Mouse (Mus musculus) ES-E14 (cell line): ENCODE data around the gene Ccdc51. TPM values are rescaled to one million over a fixed set of nuclear protein-coding genes. Genes with fewer than 3 reads are reported as not detected.

Experiments
- DNase-seq: peaks from one replicate; pipeline ENCODE4 v3.0.0-alpha.2; 2013; ENCODE audit warnings: low read depth, low spot score
- H3K27ac ChIP-seq: 2 replicates; pipeline ENCODE4 v1.5.1; 2012; ENCODE audit warnings: low read depth, mild to moderate bottlenecking, low read length, moderate library complexity, mixed read lengths; ENCODE audit not compliant: poor library complexity, insufficient read depth, severe bottlenecking
- H3K36me3 ChIP-seq: 2 replicates; pipeline ENCODE4 v1.6.1; 2012; ENCODE audit warnings: mild to moderate bottlenecking, low read length, moderate library complexity, mixed read lengths; ENCODE audit not compliant: control insufficient read depth, poor library complexity, insufficient read depth, severe bottlenecking
- H3K4me1 ChIP-seq, 2 experiments: fragments of 150-350 bp in 1 of 2; sonication (generic) in 1 of 2; 2 replicates each; pipeline ENCODE4 v1.6.1; 2012; ENCODE audit warnings: low read length in 2 of 2, mild to moderate bottlenecking in 1 of 2, mixed read lengths in 1 of 2; ENCODE audit not compliant: control insufficient read depth in 2 of 2, insufficient read depth in 2 of 2, poor library complexity in 1 of 2
- H3K4me3 ChIP-seq, 2 experiments: fragments of 150-350 bp in 1 of 2; sonication (generic) in 1 of 2; 2 replicates each; pipeline ENCODE4 v1.5.1; 2012; ENCODE audit warnings: low read length in 2 of 2, low read depth in 1 of 2, mild to moderate bottlenecking in 1 of 2, mixed read lengths in 1 of 2; ENCODE audit not compliant: insufficient read depth in 1 of 2, poor library complexity in 1 of 2, severe bottlenecking in 1 of 2
- H3K9ac ChIP-seq: 2 replicates; pipeline ENCODE4 v1.6.1; 2012; ENCODE audit warnings: low read depth, mild to moderate bottlenecking, low read length, mixed read lengths; ENCODE audit not compliant: poor library complexity, insufficient read depth, severe bottlenecking
- H3K9me3 ChIP-seq: fragments of 150-350 bp; sonication (generic); 2 replicates; pipeline ENCODE4 v1.6.1; 2012; ENCODE audit warnings: low read depth, mild to moderate bottlenecking, low read length; ENCODE audit not compliant: control insufficient read depth, insufficient read depth
- CHD2 ChIP-seq: IDR thresholded peaks from 2 replicates; pipeline ENCODE4 v1.6.1; 2014; ENCODE audit warnings: mild to moderate bottlenecking, low read depth, low read length, inconsistent platforms
- HCFC1 ChIP-seq: IDR thresholded peaks from 2 replicates; pipeline ENCODE4 v1.6.1; 2012; ENCODE audit warnings: low read length, inconsistent platforms, borderline replicate concordance; ENCODE audit not compliant: insufficient read depth
- MAFK ChIP-seq: IDR thresholded peaks from 2 replicates; pipeline ENCODE4 v1.6.1; 2014; ENCODE audit warnings: mild to moderate bottlenecking, low read depth, low read length, inconsistent platforms; ENCODE audit not compliant: insufficient read depth
- ZC3H11A ChIP-seq: IDR thresholded peaks from 2 replicates; pipeline ENCODE4 v1.6.1; 2012; ENCODE audit warnings: low read depth, mild to moderate bottlenecking, inconsistent platforms, low read length, borderline replicate concordance
- ZNF384 ChIP-seq: IDR thresholded peaks from 2 replicates; pipeline ENCODE4 v1.6.1; 2012; ENCODE audit warnings: low read depth, low read length, inconsistent platforms
- in situ Hi-C, 2 experiments: fragments of 600-800 bp; cut with MboI; formaldehyde crosslinking; loops; one replicate each; pipeline ENCODE4 v1.15.1; 2025; ENCODE audit warnings: low sequenced_read_pairs in 2 of 2, inconsistent platforms in 1 of 2; ENCODE audit not compliant: unreplicated experiment in 2 of 2
- total RNA-seq: library from RNA; depleted of rRNA; stranded (reverse); fragments of 300-350 nt; gene quantifications from 2 replicates; pipeline ENCODE4 v1.2.3, GENCODE M21; 2012

Gene Ccdc51
- total RNA-seq, 1 experiment = 11.8 TPM

- Histone ChIP-seq H3K9me3 (no peaks in the 10 kb centered on the region), H3K36me3 (peaks cover 19% of the 10 kb centered on the region), H3K4me3 (no peak overlapping the region), H3K9ac (no peak overlapping the region), H3K4me1 (peaks cover 0 to 28% of the 10 kb centered on the region in 2 experiments; a peak in 2 of 4 replicates), H3K27ac (no peak overlapping the region)
- no peak for TF ChIP-seq ZC3H11A
- TF ChIP-seq MAFK = no peak
- no peak for TF ChIP-seq HCFC1
- TF ChIP-seq CHD2 = no peak
- no peak for TF ChIP-seq ZNF384
- DNase-seq = no peak
- in situ Hi-C loops = no loop called here
These were observed 29.6 kb upstream of the Ccdc51 start for GRCm38 (mm10) chr9:109052490-109053260.

GRCm38 (mm10) chr9:109053366-109053765 is 28.9 kb upstream of the Ccdc51 start:
- peaks cover 0 to 28% of the 10 kb centered on the region in 2 experiments; a peak in 2 of 4 replicates for H3K4me1 ChIP-seq
- H3K36me3 ChIP-seq = peaks cover 26% of the 10 kb centered on the region
- H3K9ac ChIP-seq = no peak overlapping the region
- DNase-seq = no peak
- no peak overlapping the region for H3K4me3 ChIP-seq
- in situ Hi-C loops = no loop called here
- no peaks in the 10 kb centered on the region for H3K9me3 ChIP-seq
- TF ChIP-seq MAFK (no peak), ZNF384 (no peak), ZC3H11A (no peak), CHD2 (no peak), HCFC1 (no peak)
- H3K27ac ChIP-seq = no peak overlapping the region

GRCm38 (mm10) chr9:109053851-109054250 is 28.4 kb upstream of the Ccdc51 start:
- no peak overlapping the region for H3K27ac ChIP-seq
- DNase-seq = no peak
- H3K4me1 ChIP-seq = peaks cover 0 to 30% of the 10 kb centered on the region in 2 experiments; a peak in 2 of 4 replicates
- TF ChIP-seq CHD2 (no peak), HCFC1 (no peak), ZC3H11A (no peak), ZNF384 (no peak), MAFK (no peak)
- H3K36me3 ChIP-seq = peaks cover 27% of the 10 kb centered on the region
- no peaks in the 10 kb centered on the region for H3K9me3 ChIP-seq
- H3K9ac ChIP-seq = no peak overlapping the region
- no peak overlapping the region for H3K4me3 ChIP-seq
- in situ Hi-C loops = no loop called here

GRCm38 (mm10) chr9:109054712-109055111 is 27.6 kb upstream of the Ccdc51 start:
- H3K27ac ChIP-seq = no peak overlapping the region
- peaks cover 0 to 31% of the 10 kb centered on the region in 2 experiments; a peak in 2 of 4 replicates for H3K4me1 ChIP-seq
- H3K9ac ChIP-seq = peak overlapping the region; percentile 18; the same call in 1 of the 2 replicates
- no peak for DNase-seq
- TF ChIP-seq CHD2 = no peak
- TF ChIP-seq HCFC1 = no peak
- no peak for TF ChIP-seq MAFK
- TF ChIP-seq ZNF384 = no peak
- TF ChIP-seq ZC3H11A = no peak
- no peak overlapping the region for H3K4me3 ChIP-seq
- peaks cover 27% of the 10 kb centered on the region for H3K36me3 ChIP-seq
- in situ Hi-C loops = no loop called here
- H3K9me3 ChIP-seq = no peaks in the 10 kb centered on the region
